Mouse (Mus musculus) frontal cortex, postnatal 36 days (tissue): ENCODE data around the gene Tfam.

Experiments used
- DNase-seq, 2 experiments: peaks; one replicate each; pipeline ENCODE4 v3.0.0; 2022; ENCODE audit warnings: low spot score in 2 of 2

Tfam gene

GRCm38 (mm10) chr10:71223101-71223500 lies 15.0 kb downstream of the Tfam start:
- no peak for DNase-seq

DNA sequence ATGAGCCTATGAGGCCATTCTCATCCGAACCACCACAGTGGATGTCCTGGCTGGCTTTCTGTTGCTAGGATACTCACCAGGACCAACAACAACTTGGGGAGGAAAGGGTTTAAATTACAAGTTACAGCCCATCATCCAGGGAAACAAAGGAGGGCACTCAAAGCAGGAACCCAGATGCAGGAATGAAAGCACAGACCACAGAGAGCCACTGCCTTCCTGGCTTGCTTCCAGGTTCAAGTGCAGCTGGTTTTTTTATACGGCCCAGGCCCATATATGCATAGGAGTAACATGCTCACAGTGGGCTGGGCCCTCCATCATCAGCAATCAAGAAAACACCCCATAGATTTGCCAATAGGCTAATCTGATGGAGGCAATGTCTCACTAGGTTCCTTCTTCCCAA lies 15.4 kb downstream of the Tfam start:
- DNase-seq, result no peak

- DNase-seq, result peak; percentile 83 to 90
Measured at GRCm38 (mm10) chr10:71218228-71218892, 19.7 kb downstream of the Tfam start.

GRCm38 (mm10) chr10:71215996-71216395 lies 22.1 kb downstream of the Tfam start:
- DNase-seq, result no peak

DNA sequence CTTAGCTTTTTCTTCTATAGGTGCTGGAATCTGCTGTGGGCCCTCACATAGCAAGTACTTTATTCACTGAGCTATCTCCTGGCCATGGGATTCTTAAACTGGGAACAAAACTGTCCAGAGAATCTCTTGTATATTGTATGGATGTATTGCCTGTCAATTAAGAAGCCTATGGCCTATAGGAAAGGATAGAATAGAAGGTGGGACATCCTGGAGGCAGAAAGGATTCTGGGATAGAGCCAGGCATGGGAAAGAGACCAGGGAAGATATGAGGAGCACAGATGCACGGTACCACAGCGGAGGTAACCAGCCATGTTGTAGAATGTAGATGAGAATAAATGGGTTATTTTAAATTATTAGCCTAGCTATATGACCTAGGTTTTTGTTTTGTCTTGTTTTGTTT lies 36.6 kb downstream of the Tfam start:
- DNase-seq, result no peak

DNA sequence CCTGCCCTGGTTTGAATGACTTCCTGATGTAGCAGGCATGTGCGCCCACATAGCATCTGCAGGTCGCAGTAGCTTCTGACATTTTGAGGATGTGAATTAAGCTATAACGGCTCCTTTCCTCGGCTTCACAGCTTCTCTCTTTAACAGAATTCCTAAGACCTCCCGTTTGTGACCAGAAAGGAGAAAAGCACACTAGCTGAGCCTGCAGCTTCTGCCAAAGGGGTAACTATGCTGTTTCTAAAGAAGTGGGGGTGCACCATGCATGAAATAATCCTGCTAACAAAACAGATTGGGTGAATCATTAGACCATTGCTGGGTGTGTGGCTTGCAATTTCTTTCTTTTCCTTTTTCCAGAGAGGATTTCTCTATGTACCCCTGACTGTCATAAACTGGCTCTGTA lies 37.1 kb downstream of the Tfam start:
- DNase-seq, result peak in 1 of 2 experiments; percentile 26

- no peak for DNase-seq
Measured at GRCm38 (mm10) chr10:71198676-71199075, 39.4 kb downstream of the Tfam start.

GRCm38 (mm10) chr10:71197036-71197785 lies 40.9 kb downstream of the Tfam start:
- no peak for DNase-seq

DNA sequence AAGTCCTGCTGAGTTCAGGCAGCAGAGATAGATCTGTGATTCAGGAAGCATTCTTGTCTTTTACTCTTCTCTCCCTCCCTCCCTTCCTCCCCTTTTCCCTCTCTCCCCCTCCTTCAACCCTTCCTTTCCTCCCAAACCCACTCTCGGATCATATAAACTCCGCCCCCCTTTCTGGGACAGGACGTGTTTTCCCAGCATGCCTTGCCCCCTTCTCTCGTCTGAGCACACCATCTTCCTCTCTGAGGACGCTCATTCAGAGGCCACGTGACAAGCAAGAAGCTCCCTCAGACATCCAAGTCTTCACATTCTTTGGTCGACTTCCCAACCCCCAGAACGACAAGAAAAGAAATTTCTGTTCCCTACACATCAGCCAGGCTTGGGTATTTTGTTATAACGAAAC lies 42.6 kb downstream of the Tfam start:
- DNase-seq, result no peak

DNA sequence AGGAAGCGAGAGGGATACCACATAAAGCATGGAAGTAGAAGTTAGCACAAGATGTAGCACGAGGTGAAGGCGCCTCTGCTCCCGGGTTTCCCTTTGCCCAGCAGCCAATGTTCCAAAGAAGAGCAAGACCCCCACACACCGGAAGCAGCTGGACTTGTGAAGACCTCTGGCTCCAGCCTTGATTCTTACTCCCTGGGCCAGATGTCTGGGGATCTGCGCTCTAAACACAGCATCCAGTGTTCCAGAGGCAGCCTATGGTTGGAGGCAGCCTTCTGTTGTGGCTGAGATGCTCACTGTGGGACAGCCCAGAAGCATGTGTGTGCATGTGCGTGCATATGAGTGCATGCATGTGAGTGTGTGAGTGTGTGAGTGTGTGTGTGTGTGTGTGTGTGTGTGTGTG lies 43.4 kb downstream of the Tfam start:
- DNase-seq, result no peak

DNA sequence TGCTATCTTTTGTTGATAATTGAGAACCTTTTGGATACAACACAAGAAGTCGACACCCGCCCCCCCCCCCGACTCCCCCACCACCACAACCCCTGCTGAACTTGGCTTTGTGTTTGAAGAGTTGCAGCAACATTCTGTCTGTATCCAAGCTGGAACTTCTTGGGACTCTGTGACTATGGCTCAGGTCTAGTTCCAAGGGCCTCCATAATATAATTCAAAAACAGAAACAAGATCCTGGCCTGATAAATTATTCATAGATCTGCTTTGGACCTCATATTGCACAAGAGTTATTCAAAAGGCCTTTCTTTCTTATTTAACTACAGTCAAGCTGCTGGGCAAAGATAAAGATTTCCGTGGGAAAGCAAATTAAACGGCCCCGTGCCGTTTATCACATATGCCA lies 44.8 kb downstream of the Tfam start:
- no peak for DNase-seq

- no peak for DNase-seq
Measured at GRCm38 (mm10) chr10:71192886-71193285, 45.2 kb downstream of the Tfam start.

GRCm38 (mm10) chr10:71188681-71189080 lies 49.4 kb downstream of the Tfam start:
- no peak for DNase-seq

- no peak for DNase-seq
Measured at GRCm38 (mm10) chr10:71185059-71185458, 53.0 kb downstream of the Tfam start.

DNA sequence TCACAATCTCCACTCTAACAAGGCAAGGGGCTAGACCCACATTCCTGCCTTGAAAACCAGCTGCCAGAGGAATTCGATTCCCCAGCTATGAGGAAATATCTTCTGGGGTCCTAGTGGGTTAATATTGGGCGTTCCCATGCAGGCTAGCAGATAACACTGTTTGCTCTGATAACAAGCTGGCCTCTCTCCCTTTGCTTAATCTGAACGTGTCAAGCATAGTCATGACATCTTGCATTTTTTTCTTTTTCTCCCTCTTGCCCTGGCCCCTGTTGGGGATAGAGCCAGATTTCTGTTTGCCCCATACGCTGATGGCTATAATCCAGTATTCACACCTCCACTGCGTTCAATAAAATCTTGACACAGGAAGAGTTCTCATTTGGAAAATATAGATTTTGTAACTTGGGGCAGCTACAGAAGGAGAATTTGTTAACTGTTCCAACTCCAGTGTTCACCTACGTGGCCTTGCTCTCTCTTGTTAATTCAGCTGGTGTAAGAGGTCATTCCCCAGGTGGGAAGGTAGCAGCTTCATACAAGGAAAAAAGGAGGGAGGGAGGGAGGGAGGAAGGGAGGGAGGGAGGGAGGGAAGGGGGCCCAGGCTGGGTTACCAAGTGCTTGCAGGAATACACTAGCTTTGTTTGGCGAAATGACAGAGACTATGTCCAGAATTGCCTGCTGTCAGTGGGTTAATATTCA lies 54.6 kb downstream of the Tfam start:
- DNase-seq, result no peak

DNA sequence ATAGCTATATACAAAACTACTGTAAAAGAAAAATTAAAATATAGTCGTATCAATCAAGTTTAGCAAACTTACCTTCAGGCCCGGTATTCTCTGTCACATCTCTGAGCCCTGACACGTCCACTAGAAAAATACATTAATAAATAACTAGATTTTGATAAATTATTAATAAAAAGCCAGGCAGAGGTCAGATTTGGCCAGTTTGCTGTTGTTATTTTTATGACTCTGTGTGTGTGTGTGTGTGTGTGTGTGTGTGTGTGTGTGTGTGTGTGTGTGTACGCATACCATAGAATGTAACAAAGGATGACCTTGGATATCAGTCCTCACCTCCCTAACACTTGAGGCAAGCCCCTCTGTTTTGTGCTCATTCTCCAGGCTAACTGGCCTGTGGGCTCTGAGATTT lies 56.1 kb downstream of the Tfam start:
- DNase-seq, result no peak

DNA sequence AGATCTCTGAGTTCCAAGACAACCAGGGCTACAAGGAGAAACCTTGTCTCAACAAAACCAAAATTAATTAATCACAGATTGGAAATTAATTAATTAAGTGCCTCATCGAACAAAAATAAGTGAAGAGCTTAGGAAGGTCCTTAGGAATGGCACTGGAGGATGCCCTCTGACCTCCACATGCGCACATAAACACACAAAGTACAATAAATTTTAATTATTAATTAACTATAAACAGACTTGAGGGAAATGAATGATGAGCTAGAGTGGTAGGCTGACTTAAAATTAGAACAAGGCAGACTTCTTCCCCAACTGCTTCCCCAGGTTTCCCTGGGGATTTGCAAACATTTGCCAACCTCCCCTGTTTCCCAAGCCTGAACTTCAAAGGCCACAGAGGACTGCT lies 57.0 kb downstream of the Tfam start:
- no peak for DNase-seq

DNA sequence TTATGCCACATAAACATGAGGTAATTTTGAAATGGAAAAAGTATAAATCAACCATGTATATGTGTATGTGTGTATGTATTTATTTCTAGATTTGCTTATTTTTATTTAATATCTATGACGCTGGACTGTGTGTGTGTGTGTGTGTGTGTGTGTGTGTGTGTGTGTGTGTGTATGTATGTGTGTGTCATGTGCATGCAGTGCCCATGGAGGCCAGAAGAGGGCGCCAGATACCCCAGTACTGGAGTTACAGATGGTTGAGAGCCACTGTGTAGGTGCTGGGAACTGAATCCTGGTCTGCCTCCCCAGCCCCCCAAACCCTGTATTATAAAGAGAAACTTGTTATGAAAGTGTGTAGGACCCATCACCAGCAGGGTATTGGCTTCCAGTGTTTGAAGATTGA lies 58.0 kb downstream of the Tfam start:
- DNase-seq, result no peak

GRCm38 (mm10) chr10:71177201-71177600 lies 60.9 kb downstream of the Tfam start:
- DNase-seq, result no peak

DNA sequence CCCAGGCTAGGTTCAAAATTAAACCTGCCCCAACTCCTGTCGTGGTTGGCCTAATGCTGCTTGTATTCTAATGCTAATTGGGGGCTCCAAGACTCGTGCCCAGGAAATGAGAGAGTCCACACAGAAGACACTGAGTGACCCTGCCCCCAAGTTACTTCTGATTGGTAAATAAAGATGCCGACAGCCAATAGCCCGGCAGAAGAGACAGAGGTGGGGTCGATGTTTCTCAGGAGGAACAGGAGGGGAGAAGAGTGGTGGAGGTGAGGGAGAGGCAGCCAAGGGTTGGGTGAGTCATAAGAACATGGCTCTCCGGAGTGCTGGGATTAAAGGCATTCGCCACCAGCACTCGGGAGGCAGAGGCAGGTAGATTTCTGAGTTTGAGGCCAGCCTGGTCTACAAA lies 61.7 kb downstream of the Tfam start:
- DNase-seq, result no peak
